Mouse (Mus musculus) G1E-ER4 (cell line): Measurements from ENCODE around the gene Upk2. TPM values are rescaled to one million over a fixed set of nuclear protein-coding genes. Genes with fewer than 3 reads are reported as not detected.

ENCODE experiments used
- GATA1 ChIP-seq: IDR thresholded peaks from one replicate; pipeline ENCODE4 v1.8.0; 2012; ENCODE audit warnings: low read length, inconsistent platforms
- polyA plus RNA-seq: library from polyadenylated mRNA; stranded (reverse); fragments of >175 nt; gene quantifications from 2 replicates; pipeline ENCODE4 v1.2.3, GENCODE M21; 2012

The Upk2 gene
- polyA plus RNA-seq, 1 experiment = not detected

- TF ChIP-seq GATA1 = no peak
Measured at GRCm38 (mm10) chr9:44406906-44407751, 47.6 kb downstream of the Upk2 start, which contains the start of the genes Rps25 and Trappc4. Gene Rps25, plus strand, starts transcription at chr9:44407139. Gene Trappc4, minus strand, starts transcription at chr9:44407600.

DNA sequence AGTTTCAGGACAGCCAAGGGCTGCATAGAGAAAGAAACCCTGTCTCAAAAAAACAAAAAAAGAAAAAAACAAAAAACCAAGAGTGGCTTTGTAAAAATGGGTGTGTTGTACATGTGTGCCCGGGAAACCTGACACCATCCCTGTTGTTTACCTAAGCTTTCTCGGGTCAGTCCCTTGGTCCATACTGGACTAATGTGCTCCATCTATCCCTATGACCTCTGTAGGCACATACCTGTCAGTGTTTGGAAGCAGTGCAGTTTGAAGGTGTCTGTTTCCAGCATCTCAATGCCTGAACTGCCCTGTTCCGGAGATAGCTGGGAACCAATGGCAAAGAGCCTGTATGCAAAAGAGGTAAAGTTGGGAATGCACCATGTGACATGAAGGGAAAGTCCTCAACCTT, 49.8 kb downstream of the Upk2 start:
- TF ChIP-seq GATA1 = no peak

Other genes with a start within 250 kb of the Upk2 start
- gene Cbl, start 220.9 kb downstream of the Upk2 start, polyA plus RNA-seq = 15.4 and 18.5 TPM in 2 replicates
- not detected in 2 replicates for gene Ccdc153, start 214.3 kb downstream of the Upk2 start, polyA plus RNA-seq
- gene Pdzd3, start 203.5 kb downstream of the Upk2 start, polyA plus RNA-seq = not detected in 2 replicates
- 0.02 TPM in 1 of 2 replicates, not detected in the other for gene Nlrx1, start 186.4 kb downstream of the Upk2 start, polyA plus RNA-seq
- 15.6 and 18.4 TPM in 2 replicates for gene Abcg4, start 166.4 kb downstream of the Upk2 start, polyA plus RNA-seq
- gene Hinfp, start 149.3 kb downstream of the Upk2 start, polyA plus RNA-seq = 3.5 and 8.9 TPM in 2 replicates
- 42.9 and 52.2 TPM in 2 replicates for gene C2cd2l, start 134.7 kb downstream of the Upk2 start, polyA plus RNA-seq
- gene Dpagt1, start 129.0 kb downstream of the Upk2 start, polyA plus RNA-seq = 7.7 and 9.9 TPM in 2 replicates
- gene H2afx, start 120.3 kb downstream of the Upk2 start, polyA plus RNA-seq = 682 and 860 TPM in 2 replicates
- gene Hmbs, start 110.7 kb downstream of the Upk2 start, polyA plus RNA-seq = 139 and 142 TPM in 2 replicates
- gene Vps11, start 93.3 kb downstream of the Upk2 start, polyA plus RNA-seq = 6.0 and 8.8 TPM in 2 replicates
- 28.0 and 36.3 TPM in 2 replicates for gene Hyou1, start 75.5 kb downstream of the Upk2 start, polyA plus RNA-seq
- gene Slc37a4, start 58.1 kb downstream of the Upk2 start, polyA plus RNA-seq = 17.1 and 21.2 TPM in 2 replicates
- 151 and 177 TPM in 2 replicates for gene Rps25, start 47.8 kb downstream of the Upk2 start, polyA plus RNA-seq
- gene Trappc4, start 47.4 kb downstream of the Upk2 start, polyA plus RNA-seq = 7.9 and 13.5 TPM in 2 replicates
- 8.0 and 11.8 TPM in 2 replicates for gene Ccdc84, start 36.4 kb downstream of the Upk2 start, polyA plus RNA-seq
- gene Foxr1, start 13.8 kb downstream of the Upk2 start, polyA plus RNA-seq = not detected in 2 replicates
- 0.10 and 0.19 TPM in 2 replicates for gene Bcl9l, start 27.8 kb upstream of the Upk2 start, polyA plus RNA-seq
- gene Cxcr5, start 106.9 kb upstream of the Upk2 start, polyA plus RNA-seq = not detected in 2 replicates
- 21.7 and 25.6 TPM in 2 replicates for gene Ddx6, start 149.9 kb upstream of the Upk2 start, polyA plus RNA-seq
- not detected in 2 replicates for gene Treh, start 218.3 kb upstream of the Upk2 start, polyA plus RNA-seq